Mouse (Mus musculus) liver, embryonic 12.5 days (tissue): ENCODE data around the gene Sik3. TPM values are rescaled to one million over a fixed set of nuclear protein-coding genes. Genes with fewer than 3 reads are reported as not detected.

Experiments used
- ATAC-seq: fragments of 200-750 bp; cut with Nextera tagmentation; 2 replicates; pipeline ENCODE4 v1.8.0; 2017; ENCODE audit warnings: moderate number of reproducible peaks, mild to moderate bottlenecking, moderate library complexity
- H3K27ac ChIP-seq: fragments of 300-500 bp; sonication (generic); 2 replicates; pipeline ENCODE4 v1.5.1; 2016; ENCODE audit warnings: mild to moderate bottlenecking
- H3K27me3 ChIP-seq: fragments of 300-500 bp; sonication (generic); replicated peaks from 2 replicates; pipeline ENCODE4 v1.6.1; 2016; ENCODE audit warnings: mild to moderate bottlenecking, moderate library complexity
- H3K36me3 ChIP-seq: fragments of 300-500 bp; sonication (generic); 2 replicates; pipeline ENCODE4 v1.6.1; 2016; ENCODE audit warnings: mild to moderate bottlenecking, moderate library complexity
- H3K4me1 ChIP-seq: fragments of 300-500 bp; sonication (generic); 2 replicates; pipeline ENCODE4 v1.6.1; 2016
- H3K4me2 ChIP-seq: fragments of 300-500 bp; sonication (generic); 2 replicates; pipeline ENCODE4 v1.6.1; 2016; ENCODE audit warnings: mild to moderate bottlenecking, moderate library complexity
- H3K4me3 ChIP-seq: fragments of 300-500 bp; sonication (generic); 2 replicates; pipeline ENCODE4 v1.5.1; 2016; ENCODE audit warnings: mild to moderate bottlenecking, moderate library complexity
- H3K9ac ChIP-seq: fragments of 300-500 bp; sonication (generic); 2 replicates; pipeline ENCODE4 v1.6.1; 2016; ENCODE audit warnings: mild to moderate bottlenecking, moderate library complexity
- H3K9me3 ChIP-seq: fragments of 300-500 bp; sonication (generic); replicated peaks from 2 replicates; pipeline ENCODE4 v1.6.1; 2016; ENCODE audit warnings: mild to moderate bottlenecking, moderate library complexity
- WGBS: fragments of 180-500 bp; shearing (Covaris S2); methylation state at CpG from one replicate; pipeline ENCODE4 v1.1.7; 2016; ENCODE audit not compliant: insufficient replicate concordance; 5-methylcytosine and 5-hydroxymethylcytosine counted together
- polyA plus RNA-seq: library from polyadenylated mRNA; unstranded; fragments of >200 nt; fragmentation: Nextera tagmentation; extraction: Ambion mirVana; gene quantifications from 2 replicates; pipeline ENCODE4 v1.2.1, GENCODE M21; 2016

Sik3 gene
- polyA plus RNA-seq, 1 experiment from 2014 or later, result 7.1 TPM

- ATAC-seq, result no peak
- Histone ChIP-seq H3K36me3 (0 out of 2 replicates have a peak, but pooled peaks cover 3% of the 10 kb centered on the region), H3K9ac (no peak overlapping the region), H3K27ac (no peak overlapping the region), H3K4me3 (no peak overlapping the region), H3K4me2 (no peak overlapping the region), H3K9me3 (no peaks in the 10 kb centered on the region), H3K4me1 (peaks cover 13% of the 10 kb centered on the region), H3K27me3 (no peaks in the 10 kb centered on the region)
- 76% methylated on average over 4 of the region's 4 CpGs for WGBS
These were observed 156.2 kb downstream of the Sik3 start for GRCm38 (mm10) chr9:46168802-46169201.

GRCm38 (mm10) chr9:46172251-46172650 is 159.6 kb downstream of the Sik3 start:
- no peak overlapping the region for H3K27ac ChIP-seq
- no peak overlapping the region for H3K4me3 ChIP-seq
- H3K4me2 ChIP-seq, result no peak overlapping the region
- no peaks in the 10 kb centered on the region for H3K9me3 ChIP-seq
- peaks cover 41% of the 10 kb centered on the region for H3K4me1 ChIP-seq
- ATAC-seq, result no peak
- no peak overlapping the region for H3K9ac ChIP-seq
- no peaks in the 10 kb centered on the region for H3K27me3 ChIP-seq
- H3K36me3 ChIP-seq, result no peaks in the 10 kb centered on the region
- WGBS, result 67% methylated on average over 2 of the region's 2 CpGs

GRCm38 (mm10) chr9:46172953-46173352 is 160.3 kb downstream of the Sik3 start:
- peaks cover 4% of the 10 kb centered on the region for H3K36me3 ChIP-seq
- H3K4me2 ChIP-seq, result no peak overlapping the region
- 8% methylated on average over 2 of the region's 2 CpGs for WGBS
- H3K9ac ChIP-seq, result no peak overlapping the region
- no peaks in the 10 kb centered on the region for H3K27me3 ChIP-seq
- no peak for ATAC-seq
- H3K4me1 ChIP-seq, result peaks cover 41% of the 10 kb centered on the region
- H3K4me3 ChIP-seq, result no peak overlapping the region
- H3K27ac ChIP-seq, result no peak overlapping the region
- no peaks in the 10 kb centered on the region for H3K9me3 ChIP-seq

- no peak for ATAC-seq
- no peak overlapping the region for H3K4me3 ChIP-seq
- no peak overlapping the region for H3K27ac ChIP-seq
- peaks cover 13% of the 10 kb centered on the region for H3K36me3 ChIP-seq
- no peaks in the 10 kb centered on the region for H3K9me3 ChIP-seq
- H3K4me2 ChIP-seq, result no peak overlapping the region
- no peaks in the 10 kb centered on the region for H3K27me3 ChIP-seq
- WGBS, result 79% methylated on average over 6 of the region's 6 CpGs
- peaks cover 41% of the 10 kb centered on the region for H3K4me1 ChIP-seq
- no peak overlapping the region for H3K9ac ChIP-seq
These were observed 161.3 kb downstream of the Sik3 start for GRCm38 (mm10) chr9:46173919-46174318.

- Histone ChIP-seq H3K4me3 (no peak overlapping the region), H3K9me3 (no peaks in the 10 kb centered on the region), H3K36me3 (peaks cover 13% of the 10 kb centered on the region), H3K9ac (no peak overlapping the region), H3K4me2 (no peak overlapping the region), H3K27ac (no peak overlapping the region; the same call in 1 of the 2 replicates), H3K27me3 (no peaks in the 10 kb centered on the region), H3K4me1 (peaks cover 41% of the 10 kb centered on the region)
- WGBS, result 56% methylated on average over 5 of the region's 5 CpGs
- no peak for ATAC-seq
These were observed 162.2 kb downstream of the Sik3 start for GRCm38 (mm10) chr9:46174770-46175294.

GRCm38 (mm10) chr9:46175300-46175699 is 162.7 kb downstream of the Sik3 start:
- Histone ChIP-seq H3K4me1 (peaks cover 41% of the 10 kb centered on the region), H3K36me3 (peaks cover 13% of the 10 kb centered on the region), H3K27me3 (no peaks in the 10 kb centered on the region), H3K4me3 (no peak overlapping the region), H3K9me3 (no peaks in the 10 kb centered on the region), H3K27ac (no peak overlapping the region; the same call in 1 of the 2 replicates), H3K4me2 (no peak overlapping the region), H3K9ac (no peak overlapping the region)
- WGBS, result 18% methylated on average over 1 of the region's 1 CpGs
- ATAC-seq, result peak; percentile 58; the same call in 1 of the 2 replicates

- Histone ChIP-seq H3K4me2 (no peak overlapping the region), H3K4me3 (no peak overlapping the region), H3K9ac (no peak overlapping the region), H3K27ac (no peak overlapping the region; the same call in 1 of the 2 replicates), H3K4me1 (peaks cover 43% of the 10 kb centered on the region), H3K9me3 (no peaks in the 10 kb centered on the region), H3K27me3 (no peaks in the 10 kb centered on the region), H3K36me3 (peaks cover 16% of the 10 kb centered on the region)
- WGBS, result 35% methylated on average over 1 of the region's 1 CpGs
- ATAC-seq, result no peak
These were observed 163.3 kb downstream of the Sik3 start for GRCm38 (mm10) chr9:46175938-46176375.

GRCm38 (mm10) chr9:46176613-46177012 is 164.0 kb downstream of the Sik3 start:
- Histone ChIP-seq H3K4me2 (no peak overlapping the region), H3K9me3 (no peaks in the 10 kb centered on the region), H3K9ac (no peak overlapping the region), H3K36me3 (peaks cover 16% of the 10 kb centered on the region), H3K27me3 (no peaks in the 10 kb centered on the region), H3K27ac (no peak overlapping the region), H3K4me1 (peaks cover 44% of the 10 kb centered on the region), H3K4me3 (no peak overlapping the region)
- 77% methylated on average over 4 of the region's 4 CpGs for WGBS
- no peak for ATAC-seq

GRCm38 (mm10) chr9:46178595-46178994 is 166.0 kb downstream of the Sik3 start:
- 82% methylated on average over 9 of the region's 9 CpGs for WGBS
- H3K36me3 ChIP-seq, result peaks cover 21% of the 10 kb centered on the region
- H3K27ac ChIP-seq, result no peak overlapping the region
- H3K4me3 ChIP-seq, result no peak overlapping the region
- no peak for ATAC-seq
- H3K4me1 ChIP-seq, result peaks cover 32% of the 10 kb centered on the region
- H3K9ac ChIP-seq, result no peak overlapping the region
- no peaks in the 10 kb centered on the region for H3K27me3 ChIP-seq
- no peak overlapping the region for H3K4me2 ChIP-seq
- H3K9me3 ChIP-seq, result no peaks in the 10 kb centered on the region

GRCm38 (mm10) chr9:46181297-46181696 is 168.7 kb downstream of the Sik3 start:
- 77% methylated on average over 8 of the region's 8 CpGs for WGBS
- H3K4me1 ChIP-seq, result peaks cover 7% of the 10 kb centered on the region; the same call in 1 of the 2 replicates
- no peak for ATAC-seq
- no peak overlapping the region for H3K4me2 ChIP-seq
- H3K9me3 ChIP-seq, result no peaks in the 10 kb centered on the region
- H3K27me3 ChIP-seq, result no peaks in the 10 kb centered on the region
- H3K36me3 ChIP-seq, result peaks cover 21% of the 10 kb centered on the region
- H3K27ac ChIP-seq, result no peak overlapping the region
- no peak overlapping the region for H3K9ac ChIP-seq
- no peak overlapping the region for H3K4me3 ChIP-seq

- WGBS, result 64% methylated on average over 5 of the region's 5 CpGs
These were observed 171.9 kb downstream of the Sik3 start for GRCm38 (mm10) chr9:46184542-46184941.

GRCm38 (mm10) chr9:46185191-46185590 is 172.6 kb downstream of the Sik3 start:
- no peaks in the 10 kb centered on the region for H3K27me3 ChIP-seq
- H3K27ac ChIP-seq, result no peak overlapping the region; the same call in 1 of the 2 replicates
- 0 out of 2 replicates have a peak, but pooled peaks cover 3% of the 10 kb centered on the region for H3K4me1 ChIP-seq
- ATAC-seq, result no peak
- peaks cover 11% of the 10 kb centered on the region; the same call in 1 of the 2 replicates for H3K36me3 ChIP-seq
- no peak overlapping the region for H3K4me2 ChIP-seq
- 30% methylated on average over 2 of the region's 2 CpGs for WGBS
- no peaks in the 10 kb centered on the region for H3K9me3 ChIP-seq
- H3K9ac ChIP-seq, result no peak overlapping the region
- H3K4me3 ChIP-seq, result no peak overlapping the region

More at GRCm38 (mm10) chr9:46184542-46184941, 171.9 kb downstream of the Sik3 start:
- 0 out of 2 replicates have a peak, but pooled peaks cover 3% of the 10 kb centered on the region for H3K4me1 ChIP-seq
- H3K9me3 ChIP-seq, result no peaks in the 10 kb centered on the region
- H3K4me2 ChIP-seq, result no peak overlapping the region
- ATAC-seq, result no peak
- no peak overlapping the region for H3K4me3 ChIP-seq
- peaks cover 11% of the 10 kb centered on the region; the same call in 1 of the 2 replicates for H3K36me3 ChIP-seq
- no peak overlapping the region for H3K9ac ChIP-seq
- no peaks in the 10 kb centered on the region for H3K27me3 ChIP-seq
- no peak overlapping the region for H3K27ac ChIP-seq
